Mouse (Mus musculus) olfactory bulb, adult 2 months (tissue): ENCODE measurements around the gene Frg2f1.

Experiments used
- CTCF ChIP-seq: fragments of 200-500 bp; IDR thresholded peaks from 2 replicates; pipeline ENCODE4 v1.5.1; 2012; ENCODE audit warnings: low read depth, mild to moderate bottlenecking, low read length, moderate library complexity; ENCODE audit not compliant: insufficient read depth
- POLR2A ChIP-seq: fragments of 200-500 bp; IDR thresholded peaks from 2 replicates; pipeline ENCODE4 v1.6.1; 2012; ENCODE audit warnings: mild to moderate bottlenecking, low read depth, low read length, moderate library complexity; ENCODE audit not compliant: insufficient read depth

DNA sequence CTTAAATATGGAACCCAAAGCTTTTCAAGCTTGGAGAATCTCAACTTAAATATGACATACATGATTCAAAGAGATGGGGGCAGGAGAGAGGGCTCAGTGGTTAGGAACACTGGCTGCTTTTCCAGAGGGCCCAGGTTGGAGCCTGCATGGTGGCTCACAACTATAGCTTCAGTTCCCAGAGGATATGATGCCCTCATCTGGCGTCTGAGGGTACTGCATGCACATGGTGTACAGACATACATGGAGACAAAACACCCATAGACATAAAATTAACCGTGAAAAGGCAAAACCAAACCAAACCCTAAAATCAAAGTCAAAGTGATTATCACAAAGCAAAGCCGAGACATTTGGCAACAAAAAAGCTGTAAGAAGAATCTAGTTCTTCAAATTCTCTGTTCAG lies 48.5 kb downstream of the Frg2f1 start:
- TF ChIP-seq CTCF = no peak
- TF ChIP-seq POLR2A = no peak
